Mouse (Mus musculus) layer of hippocampus, postnatal 10 days (tissue): ENCODE measurements at regions not wholly inside any gene's neighbourhood (a gene's known extent, or its start where the extent isn't known, plus 50 kb on each side); places are given as distances from the start of the nearest gene placed in this dataset.

Experiments
- DNase-seq, 2 experiments: peaks; one replicate each; pipeline ENCODE4 v3.0.0; 2021; ENCODE audit warnings: low spot score in 2 of 2

DNA sequence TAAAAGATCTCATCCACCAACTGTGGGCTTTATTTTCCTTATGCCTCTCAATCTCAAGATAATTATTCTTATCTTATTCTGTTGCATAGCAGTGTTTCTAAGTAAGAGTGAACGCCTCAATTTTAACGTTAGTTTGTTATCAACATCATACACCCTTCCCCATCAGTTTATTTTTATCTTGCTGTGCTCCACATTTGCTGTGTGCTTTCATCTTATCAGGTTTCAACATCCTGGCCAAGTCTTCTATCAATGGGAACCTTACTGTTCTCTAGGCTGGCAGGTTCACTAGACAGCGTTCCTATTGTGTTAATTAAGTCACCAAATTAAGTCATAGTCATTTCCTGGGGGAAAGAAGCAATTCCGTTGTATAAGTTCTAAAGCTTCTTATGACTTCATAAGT lies 263.1 kb upstream of the Etaa1 start:
- no peak for DNase-seq

DNA sequence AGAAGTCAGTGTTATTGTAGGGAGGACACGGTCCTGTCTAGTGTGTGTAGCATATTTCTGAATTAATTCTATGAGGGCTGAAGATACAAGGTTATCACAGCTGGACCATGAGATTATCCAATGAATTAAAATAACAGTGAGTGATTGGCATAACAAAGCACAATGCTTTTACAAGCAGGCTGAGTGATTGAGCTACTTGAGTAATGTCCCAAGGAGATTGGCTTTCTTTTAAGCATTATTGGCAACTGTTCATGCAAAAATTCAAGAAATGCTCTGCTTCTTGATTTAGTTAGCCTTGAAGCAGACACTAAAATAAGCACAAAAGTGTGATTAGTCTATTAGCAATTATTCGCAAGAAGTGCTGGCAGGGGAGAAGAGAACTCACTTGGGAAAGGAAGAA lies 219.4 kb upstream of the Etaa1 start:
- DNase-seq = no peak

DNA sequence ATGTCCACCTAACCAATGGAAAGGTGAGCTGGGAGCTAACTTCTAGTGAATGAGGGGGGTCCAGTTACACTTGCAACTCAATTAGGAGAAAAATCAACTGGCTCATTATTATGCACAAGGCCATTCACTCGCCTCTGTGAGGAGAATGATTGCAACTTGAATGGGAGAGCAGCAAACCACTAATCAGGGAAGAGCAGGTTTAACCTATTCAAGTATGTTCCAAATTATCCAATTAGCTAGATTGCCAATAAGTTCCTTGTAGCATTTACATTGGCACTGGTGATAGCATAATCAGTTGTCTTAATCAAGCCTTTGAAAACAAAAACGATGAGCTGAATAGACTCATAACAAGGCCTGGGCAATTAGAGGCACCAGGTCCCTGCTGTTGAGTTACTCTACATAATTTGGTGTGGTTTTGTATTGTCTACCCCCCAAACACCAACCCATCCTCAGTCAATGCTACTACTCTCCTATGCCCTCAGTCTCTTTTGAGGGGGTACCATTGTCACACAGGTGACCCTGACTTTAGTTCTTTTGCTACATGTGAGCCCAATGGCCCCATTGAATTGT lies 217.6 kb upstream of the Etaa1 start:
- no peak for DNase-seq

DNA sequence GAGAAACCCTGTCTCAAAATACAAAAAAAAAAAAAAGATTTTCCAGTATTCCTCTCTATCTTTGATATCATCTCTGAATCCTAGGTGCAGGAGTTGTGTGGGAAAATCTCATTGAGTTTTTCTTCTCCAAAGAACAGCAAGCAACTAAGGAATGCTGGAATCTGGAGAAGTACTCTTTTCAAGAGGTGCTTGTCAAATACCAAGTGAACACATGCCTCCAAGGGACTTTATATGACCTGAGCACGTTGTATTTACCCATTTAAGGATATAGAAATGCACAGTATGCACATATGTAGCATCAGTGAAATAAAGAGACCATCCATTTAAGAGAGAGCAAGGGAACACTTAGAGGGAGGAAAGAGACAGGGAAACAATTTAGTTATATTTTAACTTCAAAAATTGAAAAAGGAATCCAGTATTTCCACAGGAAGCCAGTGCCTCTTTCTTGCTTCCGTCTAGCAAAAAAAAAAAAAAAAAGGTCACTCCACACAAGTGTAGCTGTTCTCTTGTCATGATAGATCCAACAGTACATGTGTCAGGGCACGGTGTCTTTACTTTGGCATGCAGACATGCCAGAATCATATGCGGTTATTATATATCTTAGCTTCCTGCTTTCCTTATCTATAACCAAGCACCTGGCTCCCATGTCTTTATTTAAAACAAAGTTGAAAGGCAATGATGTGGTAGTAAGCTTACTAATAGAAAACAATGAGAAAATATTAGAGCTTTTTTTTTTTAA lies 212.1 kb upstream of the Etaa1 start:
- no peak for DNase-seq

DNA sequence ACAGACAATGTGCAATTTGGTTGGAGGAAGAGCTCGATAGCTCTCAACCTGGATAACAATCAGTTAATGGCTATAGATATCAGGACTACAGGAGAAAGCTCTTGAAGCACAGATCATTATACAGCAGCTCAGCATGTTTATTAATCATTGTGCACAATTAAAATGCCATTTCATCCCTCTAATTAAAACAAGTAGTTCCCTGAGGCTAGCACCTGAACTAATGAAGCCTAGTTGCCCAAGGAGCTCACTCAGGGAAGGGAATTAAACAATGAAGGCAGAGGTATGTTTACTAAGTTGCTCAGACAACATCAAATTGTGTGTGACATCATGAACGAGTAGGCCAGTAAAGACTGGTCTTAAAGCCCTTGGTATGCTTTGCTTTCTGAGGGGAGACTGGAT lies 210.3 kb upstream of the Etaa1 start:
- DNase-seq = no peak

DNA sequence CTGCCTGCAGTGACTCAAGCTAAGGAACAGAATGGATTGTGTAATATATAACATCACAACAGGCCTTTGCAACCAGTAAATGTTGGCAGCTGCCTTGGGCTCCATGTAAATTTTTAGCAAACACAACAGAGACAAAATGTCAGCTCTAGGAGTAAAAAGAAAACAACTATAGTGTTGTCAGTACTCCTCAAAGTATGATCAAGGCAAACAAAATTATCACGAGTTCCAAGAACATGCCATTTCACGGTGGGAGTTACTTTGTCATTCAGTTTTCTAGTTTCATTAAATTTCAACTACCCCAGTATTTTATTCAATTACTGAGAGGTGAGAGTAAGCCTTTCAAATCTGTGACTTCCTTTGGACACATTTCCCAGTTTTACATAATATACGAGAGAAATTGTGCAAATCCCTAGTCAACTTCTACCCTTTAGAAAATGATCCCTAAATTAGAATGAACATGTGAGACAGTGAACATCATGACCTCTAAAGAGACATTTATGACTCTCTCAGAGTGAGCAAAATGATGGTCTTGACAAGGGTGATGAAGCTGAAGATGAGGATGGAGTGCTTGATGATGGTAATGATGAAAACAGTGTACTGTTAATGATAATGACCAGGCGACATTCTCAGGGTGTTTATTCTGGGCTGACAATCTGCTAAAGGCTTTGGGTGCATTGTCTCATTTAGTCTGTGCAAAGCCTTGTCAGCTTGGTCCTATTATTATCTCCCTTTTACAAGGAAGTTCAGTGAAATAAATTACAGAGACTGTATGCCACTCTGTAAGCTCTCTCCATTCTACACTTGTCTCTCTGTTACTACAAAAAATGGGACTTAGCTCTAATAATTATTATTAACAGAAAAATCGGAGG lies 209.7 kb upstream of the Etaa1 start:
- DNase-seq = no peak

DNA sequence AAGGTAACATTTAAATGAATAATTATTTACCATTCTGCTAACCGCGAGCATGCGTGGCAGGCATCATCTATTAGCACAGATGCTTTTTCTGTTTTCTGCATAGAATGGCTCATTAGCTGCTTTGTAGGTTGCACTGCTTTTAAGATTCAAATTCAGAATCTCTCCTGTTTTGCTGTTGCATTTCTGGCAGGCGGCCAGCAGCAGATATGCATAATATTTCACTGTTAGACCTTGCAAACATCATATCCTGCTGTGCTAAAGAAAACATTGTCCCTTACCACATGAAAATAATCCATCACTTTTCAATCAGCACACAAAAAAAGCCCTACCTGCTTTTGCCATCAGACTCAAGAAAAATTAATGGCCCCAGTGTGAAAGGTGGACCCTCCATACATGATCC lies 202.8 kb upstream of the Etaa1 start:
- DNase-seq = no peak

DNA sequence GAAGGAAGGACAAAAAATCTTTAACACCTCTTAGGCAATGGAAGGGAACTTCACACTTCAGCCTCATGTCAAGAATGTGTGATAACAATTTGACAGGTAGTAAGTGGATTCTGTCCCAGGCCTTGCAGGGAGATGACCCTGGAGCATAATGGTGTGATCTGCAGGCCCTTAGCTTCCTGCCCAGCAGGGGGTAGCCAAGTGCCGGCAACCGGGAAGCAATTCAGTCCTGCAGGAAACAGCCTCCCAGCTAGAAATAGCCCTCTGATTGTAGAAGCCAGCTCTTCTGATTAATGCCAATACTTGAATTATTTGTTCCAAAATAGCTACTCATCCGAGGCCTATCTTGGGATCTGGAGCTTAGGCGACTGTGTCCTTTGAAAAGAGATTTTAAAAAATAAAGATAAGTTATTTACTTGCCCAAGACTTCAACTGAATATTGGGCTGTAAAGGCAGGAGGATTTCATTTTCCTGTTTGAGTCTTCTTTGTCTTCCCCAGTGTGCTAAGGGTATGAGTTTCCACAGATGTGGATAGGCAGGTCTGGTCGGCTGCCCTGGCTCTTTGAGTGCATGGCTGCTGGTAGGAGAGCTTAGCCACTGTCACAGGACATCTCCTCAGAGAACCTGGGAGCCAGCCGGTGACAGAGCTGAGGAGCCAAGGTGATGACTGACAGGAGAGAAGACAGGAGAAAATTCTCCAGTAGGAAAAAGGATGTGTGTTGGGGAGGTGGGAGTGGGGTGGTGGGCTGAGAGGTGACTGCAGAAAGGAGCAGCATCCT lies 198.3 kb upstream of the Etaa1 start:
- DNase-seq = peak; percentile 27 to 51

DNA sequence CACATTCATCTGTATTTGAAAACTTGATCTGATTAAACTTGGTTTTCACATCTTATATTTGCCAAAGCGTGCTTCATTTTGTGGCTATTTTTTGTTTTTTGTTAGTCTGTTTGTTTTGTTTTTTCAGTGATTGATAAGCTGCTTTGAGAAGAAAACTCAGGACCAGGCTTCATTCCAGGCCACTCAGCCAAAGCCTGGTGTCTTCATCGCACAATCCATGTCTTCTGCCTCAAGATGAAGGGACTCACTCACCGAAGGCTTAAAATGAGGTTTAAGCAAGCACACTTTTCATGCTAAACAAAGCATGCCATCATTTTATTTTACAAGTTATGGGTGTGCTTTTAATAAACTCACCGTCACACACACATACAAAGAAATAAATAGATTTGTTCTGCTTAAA lies 197.7 kb upstream of the Etaa1 start:
- DNase-seq = no peak

DNA sequence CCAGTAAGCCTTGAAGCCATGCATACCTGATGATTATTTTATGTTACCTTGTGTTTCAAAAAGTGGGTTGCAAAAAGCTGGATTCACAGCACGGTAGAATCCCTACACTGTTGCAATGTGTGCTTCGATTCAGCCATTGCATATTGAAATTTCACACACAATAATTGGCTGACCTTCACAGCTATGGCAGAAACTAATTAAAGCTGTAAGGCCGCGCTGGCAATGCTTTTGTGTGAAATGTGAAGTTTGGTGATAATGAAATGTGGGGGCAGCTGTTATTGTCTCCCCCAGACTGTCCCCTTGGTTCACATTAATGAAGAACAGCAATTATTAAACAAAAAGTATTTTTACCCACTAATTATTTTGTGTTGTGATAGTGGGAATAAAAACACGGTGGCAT lies 173.8 kb upstream of the Etaa1 start:
- no peak for DNase-seq

DNA sequence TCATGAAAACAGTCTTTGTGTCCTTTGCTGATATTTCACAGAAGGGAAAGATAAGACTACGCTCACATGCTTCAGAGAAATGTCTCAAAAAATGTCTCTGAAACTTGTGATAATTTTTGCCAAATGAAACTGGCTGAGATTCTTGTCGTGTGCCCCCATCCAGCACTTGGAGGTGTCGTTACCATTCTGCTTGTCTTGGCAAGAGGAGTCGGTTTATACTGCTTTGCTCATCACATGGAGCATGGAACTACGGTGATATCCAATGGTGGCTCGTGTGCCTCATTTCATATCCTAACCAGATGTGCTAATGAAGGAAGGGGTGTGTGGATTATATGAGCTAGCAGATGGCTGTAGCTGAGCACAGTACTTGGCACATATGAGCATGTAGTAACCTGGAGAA lies 169.4 kb upstream of the Etaa1 start:
- DNase-seq = no peak

DNA sequence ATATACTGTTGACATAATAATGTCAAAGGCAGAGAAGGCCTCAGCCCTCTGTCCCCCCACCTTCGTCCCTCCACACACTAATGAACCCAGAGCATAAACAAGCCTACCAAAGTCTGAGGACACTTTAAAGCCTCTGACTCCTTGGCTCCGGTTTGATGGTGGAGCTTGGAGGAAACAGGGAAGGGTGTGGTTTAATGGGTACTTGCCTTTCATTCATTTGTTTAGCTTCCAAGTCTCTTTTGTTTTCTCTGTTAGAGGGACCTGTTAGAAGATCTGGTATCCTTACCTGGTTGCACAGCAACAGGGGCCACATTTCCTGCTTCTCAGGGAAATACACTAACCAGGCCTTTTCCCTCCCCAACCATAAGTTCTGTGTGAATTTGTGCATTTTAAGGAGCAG lies 168.9 kb upstream of the Etaa1 start:
- no peak for DNase-seq

DNA sequence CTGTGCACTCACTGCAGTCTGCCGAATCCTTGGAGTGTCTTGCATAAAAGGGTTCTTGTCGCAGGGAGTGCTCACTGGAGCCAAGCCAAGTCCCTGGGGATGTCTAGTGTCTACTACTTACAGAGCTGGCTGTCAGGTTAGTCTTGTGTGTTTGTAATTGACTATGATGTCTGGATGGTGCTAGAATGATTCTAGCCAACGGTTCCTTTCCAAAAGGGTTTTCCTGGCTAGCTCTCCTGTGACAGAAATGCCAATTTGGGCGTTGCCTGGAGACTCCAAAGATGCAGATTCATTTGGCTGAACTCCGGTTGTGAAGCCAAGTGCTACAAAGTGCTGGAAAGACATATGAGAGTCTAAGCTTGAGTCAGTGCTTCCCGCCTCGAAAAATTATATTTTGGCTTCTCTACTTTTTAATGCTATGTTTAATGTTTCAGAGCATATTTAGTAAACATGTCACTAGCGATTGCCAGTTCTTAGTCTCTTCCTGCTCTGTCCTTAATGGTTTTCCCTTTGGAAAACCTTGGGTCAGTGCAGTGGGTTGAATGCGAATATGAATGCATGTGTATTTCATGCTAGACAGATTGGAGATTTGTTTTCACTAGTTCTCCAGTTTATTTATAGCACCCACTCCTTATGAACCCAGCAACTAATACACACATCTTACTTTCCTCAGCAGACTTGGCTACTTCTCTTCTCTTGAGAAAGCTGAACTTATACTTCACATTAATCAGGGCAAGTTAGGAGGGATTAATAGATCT lies 162.2 kb upstream of the Etaa1 start:
- DNase-seq = peak; percentile 47 to 71

DNA sequence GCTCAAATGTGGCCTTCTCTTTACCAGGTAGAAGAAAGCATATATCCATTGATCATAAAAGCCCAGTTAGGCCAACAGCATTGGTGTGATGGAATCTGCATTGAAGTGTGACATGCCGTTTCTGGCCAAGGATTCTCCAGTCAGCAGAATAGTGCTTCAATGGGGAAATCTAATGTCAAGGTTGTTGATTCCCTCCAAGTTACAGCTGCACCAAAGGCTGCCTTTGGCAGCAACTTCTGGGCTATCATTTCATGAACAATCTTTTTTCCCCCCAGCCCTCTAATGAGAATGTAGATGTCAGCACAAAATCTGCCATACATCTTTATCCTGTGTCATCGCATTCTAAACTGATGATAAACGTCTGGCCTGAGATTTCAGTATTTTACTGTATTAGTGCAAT lies 149.2 kb upstream of the Etaa1 start:
- no peak for DNase-seq

DNA sequence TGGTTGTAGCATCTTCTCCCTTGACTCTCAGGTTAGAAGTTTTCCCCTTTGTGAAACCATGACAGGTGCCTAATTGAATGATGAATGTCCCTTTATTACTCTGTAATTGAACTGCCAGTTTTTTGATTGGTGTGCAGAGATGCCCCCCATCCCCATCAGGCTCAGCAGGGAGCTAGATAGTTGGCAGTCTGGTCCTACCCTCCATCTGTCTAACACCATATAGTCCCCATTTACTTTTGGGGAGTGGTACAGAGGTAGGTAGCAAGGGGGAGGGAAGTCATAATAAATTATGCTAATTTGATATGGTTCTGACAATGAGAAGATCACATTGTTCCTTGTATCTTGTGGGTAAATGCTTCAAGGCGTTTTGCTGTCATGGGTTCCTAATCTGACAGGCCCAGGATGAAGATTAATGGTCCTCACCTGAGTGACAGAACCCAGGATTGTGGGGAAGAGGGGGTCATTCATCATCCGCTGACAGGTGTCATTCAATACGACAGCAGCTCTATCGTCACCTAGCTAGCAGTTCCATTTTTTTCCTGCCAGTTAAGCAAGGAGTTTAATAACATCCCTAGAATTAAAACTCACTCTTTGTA lies 122.3 kb upstream of the Etaa1 start:
- no peak for DNase-seq

DNA sequence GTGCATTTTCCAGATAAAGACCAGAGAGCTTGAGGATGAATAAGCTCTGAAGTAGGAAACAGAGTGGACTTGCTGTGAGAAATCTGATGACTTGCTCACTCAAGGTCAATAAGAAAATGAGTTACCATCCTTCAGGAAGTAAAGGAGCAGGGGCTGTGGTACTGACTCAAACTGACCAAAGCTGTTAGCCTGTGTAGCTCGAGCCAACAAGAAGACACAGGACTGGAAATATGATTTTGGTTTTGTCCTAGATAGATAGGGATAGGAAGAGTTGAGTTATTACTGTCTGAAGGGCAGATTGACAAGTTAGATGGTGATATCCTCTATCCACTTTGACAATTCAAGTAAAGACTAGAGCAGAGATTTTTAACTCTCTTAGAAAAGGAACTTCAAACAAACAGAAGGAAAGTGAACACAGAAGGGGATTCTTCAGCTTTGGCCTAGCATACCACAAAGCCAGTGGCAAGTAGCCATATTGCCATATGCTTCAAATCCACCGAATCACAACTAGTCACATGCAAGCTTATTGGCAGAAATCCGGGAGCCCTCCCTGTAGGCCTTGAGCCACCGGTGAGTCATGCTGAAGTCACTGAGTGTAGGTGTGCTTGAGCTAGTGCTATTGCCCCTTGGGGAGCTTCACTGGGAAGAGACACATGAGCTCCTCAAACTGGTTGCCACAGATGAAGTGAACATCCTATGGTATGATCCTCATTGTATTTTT lies 117.1 kb upstream of the Etaa1 start:
- no peak for DNase-seq

DNA sequence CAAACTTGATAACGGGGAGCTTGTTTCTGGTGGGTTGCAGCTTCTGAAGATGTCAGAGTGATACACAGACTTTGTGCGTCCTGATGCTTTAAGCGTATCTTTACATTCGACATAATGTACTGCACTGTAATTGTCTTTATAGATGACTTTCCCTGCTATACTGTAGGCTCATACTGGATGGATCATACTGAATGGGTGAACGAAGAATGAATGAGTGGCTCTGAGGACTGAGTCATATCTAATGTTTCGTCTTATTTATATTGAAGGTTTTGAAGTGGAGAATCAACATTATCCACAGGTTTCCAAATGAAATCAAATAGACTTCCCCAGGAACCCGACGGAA lies 116.3 kb upstream of the Etaa1 start:
- no peak for DNase-seq

DNA sequence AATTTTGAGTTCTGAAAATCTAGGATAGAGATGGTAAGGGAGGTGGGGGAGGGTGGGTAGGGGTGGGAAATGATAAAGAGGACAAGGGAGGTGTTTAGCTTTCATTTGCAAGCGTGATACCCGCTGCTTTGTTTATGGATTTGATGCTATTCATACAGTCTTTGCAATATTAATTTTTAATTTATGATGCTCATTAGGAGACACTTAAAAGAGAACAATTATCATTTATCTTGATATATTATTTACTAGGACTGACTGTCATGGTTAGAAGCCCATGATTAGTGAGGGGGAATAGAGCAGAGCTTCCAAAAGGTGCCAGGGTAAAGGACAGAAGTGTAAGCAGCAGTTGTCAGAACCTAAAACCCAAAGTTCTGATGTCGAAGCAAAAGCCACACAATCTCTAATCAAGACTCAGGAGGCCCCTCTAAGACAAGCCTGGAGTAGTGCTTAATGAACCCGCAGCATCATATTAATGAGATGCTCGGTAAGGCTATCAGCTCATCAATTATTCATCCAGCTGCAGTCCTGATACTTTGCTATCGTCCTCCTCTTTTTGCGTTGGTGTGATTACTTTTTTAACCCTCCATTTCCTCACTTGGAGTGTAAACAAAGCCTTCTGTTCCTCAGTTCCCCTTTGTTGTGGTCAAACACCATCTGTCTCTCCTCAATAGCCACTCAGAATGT lies 115.8 kb upstream of the Etaa1 start:
- no peak for DNase-seq

DNA sequence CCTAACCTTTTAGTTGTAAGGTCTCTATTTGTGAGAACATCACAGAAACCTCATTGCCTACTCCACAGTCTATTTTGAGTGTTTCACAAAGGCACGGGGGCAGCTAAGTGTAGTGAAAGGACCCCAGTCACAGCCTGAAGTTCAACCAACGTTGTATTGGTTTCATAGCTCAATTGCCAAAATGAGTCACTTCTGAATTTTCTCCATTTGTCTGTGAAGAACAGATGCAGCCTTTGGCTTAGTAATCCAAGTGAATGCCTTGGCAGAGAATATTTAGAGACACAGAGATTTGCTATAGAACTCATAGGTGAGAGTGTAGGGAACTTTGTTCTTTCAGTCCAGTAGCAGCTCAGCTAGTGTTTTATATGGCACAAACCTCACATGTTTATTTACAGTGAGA lies 114.4 kb upstream of the Etaa1 start:
- DNase-seq = no peak
